Mouse (Mus musculus): Measurements from ENCODE around the gene Srp14. TPM values are rescaled to one million over a fixed set of nuclear protein-coding genes. Genes with fewer than 3 reads are reported as not detected.

Srp14 gene
- polyA plus RNA-seq, 1 experiment from 2014 or later = 339 TPM

DNA sequence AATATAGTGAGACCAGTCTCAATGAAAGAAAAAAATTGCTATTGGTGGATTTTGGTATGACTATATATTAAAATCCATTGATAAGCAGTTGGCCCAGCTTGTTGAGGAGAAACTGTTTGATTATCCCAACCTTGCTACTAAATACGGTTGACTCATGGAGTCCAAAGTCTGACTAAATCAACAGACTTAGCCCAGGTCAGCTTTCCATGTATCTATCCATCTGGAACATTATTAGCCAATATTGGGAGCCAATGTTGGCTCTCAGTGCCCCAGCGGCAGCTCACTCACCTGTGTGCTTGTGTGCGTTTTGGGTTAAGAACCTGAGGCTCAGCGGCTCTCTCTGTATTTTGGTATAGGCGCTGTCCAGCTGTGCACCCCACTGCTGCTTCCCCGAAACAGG lies 28.5 kb downstream of the Srp14 start:
- H3K4me3 ChIP-seq (replicated peaks; ENCODE audit: low read length) = no peak overlapping the region
- H3K9me3 ChIP-seq (ENCODE audit: control insufficient read depth, low read length) = no peaks in the 10 kb centered on the region
- peaks cover 10% of the 10 kb centered on the region for H3K4me1 ChIP-seq (replicated peaks; ENCODE audit: control insufficient read depth, insufficient read depth, low read length)
- 92% methylated on average over 6 of the region's 6 CpGs for WGBS
- no peak for ATAC-seq (ENCODE audit: low FRiP score)
- H3K27me3 ChIP-seq (ENCODE audit: control insufficient read depth, insufficient read depth, low read length) = no peaks in the 10 kb centered on the region
- no peak overlapping the region for H3K9ac ChIP-seq
- no peak for DNase-seq (ENCODE audit: low spot score)
- H3K36me3 ChIP-seq (replicated peaks; ENCODE audit: control insufficient read depth, insufficient read depth) = peaks cover 14% of the 10 kb centered on the region; the same call in 1 of the 2 replicates
- no peak overlapping the region for H3K4me2 ChIP-seq (replicated peaks)
- H3K27ac ChIP-seq = no peak overlapping the region

DNA sequence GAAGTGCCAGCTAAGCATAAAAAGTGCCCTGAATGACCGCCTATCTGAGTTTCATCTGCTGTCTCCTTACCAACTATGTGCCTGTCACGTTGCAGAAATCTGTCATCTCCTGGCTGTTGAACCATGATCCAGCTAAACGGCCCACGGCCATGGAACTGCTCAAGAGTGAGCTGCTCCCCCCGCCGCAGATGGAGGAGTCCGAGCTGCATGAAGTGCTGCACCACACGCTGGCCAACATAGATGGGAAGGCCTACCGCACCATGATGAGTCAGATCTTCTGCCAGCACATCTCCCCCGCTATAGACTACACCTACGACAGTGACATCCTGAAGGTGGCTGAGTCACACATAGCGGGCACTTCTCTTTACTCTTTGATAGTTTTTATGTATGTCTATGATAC lies 31.3 kb downstream of the Srp14 start:
- no peak for ATAC-seq (ENCODE audit: low FRiP score)
- no peak overlapping the region for H3K27ac ChIP-seq
- peaks cover 17% of the 10 kb centered on the region for H3K4me1 ChIP-seq (replicated peaks; ENCODE audit: control insufficient read depth, insufficient read depth, low read length)
- peaks cover 11% of the 10 kb centered on the region for H3K36me3 ChIP-seq (replicated peaks; ENCODE audit: control insufficient read depth, insufficient read depth)
- H3K4me2 ChIP-seq (replicated peaks) = no peak overlapping the region
- no peak overlapping the region for H3K9ac ChIP-seq
- 66% methylated on average over 12 of the region's 12 CpGs for WGBS
- no peaks in the 10 kb centered on the region for H3K9me3 ChIP-seq (ENCODE audit: control insufficient read depth, low read length)
- DNase-seq (ENCODE audit: low spot score) = no peak
- H3K4me3 ChIP-seq (replicated peaks; ENCODE audit: low read length) = no peak overlapping the region
- H3K27me3 ChIP-seq (ENCODE audit: control insufficient read depth, insufficient read depth, low read length) = no peaks in the 10 kb centered on the region

DNA sequence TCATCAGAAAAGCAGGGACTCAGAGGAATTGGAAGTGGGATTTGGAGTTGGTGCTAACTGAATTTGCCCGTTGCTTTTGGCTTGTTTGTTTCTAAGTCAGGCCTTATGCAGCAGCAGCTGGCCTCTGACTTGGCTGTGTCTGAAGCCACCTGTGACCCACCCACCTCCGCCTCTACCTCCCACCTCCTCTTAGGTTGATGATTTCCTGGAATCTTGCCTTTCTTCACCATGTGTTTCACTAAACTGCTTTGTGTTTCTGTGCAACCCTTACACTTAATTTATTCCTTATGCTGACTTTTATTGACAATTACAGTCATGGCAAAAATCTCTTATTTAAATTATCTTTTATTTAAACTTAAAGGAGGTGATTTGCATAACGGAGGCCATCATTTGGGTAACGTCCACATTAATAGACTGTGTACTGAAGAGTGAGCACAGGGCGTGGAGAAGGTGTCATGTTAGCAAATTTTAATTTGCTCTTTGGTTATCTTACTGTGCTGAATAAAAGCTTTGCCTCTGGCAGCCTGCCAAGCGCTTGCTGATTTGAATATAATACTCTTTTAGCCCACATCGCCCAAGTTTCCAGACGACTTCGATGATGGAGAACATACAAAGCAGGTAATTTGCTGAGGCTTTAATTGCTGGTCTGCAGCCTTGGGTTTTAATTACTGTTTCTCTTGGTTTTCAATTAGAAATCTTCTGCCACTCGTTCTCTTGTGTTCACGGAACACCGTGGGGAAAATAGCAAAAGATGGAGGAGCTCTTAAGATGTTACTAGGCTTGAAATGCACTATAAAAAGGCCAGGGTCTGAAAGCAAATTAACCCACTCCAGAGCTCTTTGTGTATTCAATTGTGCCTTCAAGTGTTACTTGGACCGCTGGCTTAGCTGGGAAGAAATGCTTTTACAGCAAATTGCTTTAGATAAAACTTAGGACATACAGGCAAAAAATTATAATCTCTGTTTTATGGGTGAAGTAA lies 33.5 kb downstream of the Srp14 start:
- H3K9ac ChIP-seq = no peak overlapping the region
- H3K4me1 ChIP-seq (replicated peaks; ENCODE audit: control insufficient read depth, insufficient read depth, low read length) = peaks cover 17% of the 10 kb centered on the region
- no peaks in the 10 kb centered on the region for H3K27me3 ChIP-seq (ENCODE audit: control insufficient read depth, insufficient read depth, low read length)
- H3K4me3 ChIP-seq (replicated peaks; ENCODE audit: low read length) = no peak overlapping the region
- ATAC-seq (ENCODE audit: low FRiP score) = peak; percentile 60; the same call in 1 of the 2 replicates
- peaks cover 17% of the 10 kb centered on the region for H3K36me3 ChIP-seq (replicated peaks; ENCODE audit: control insufficient read depth, insufficient read depth)
- 39% methylated on average over 13 of the region's 13 CpGs for WGBS
- peak overlapping the region; percentile 62 for H3K27ac ChIP-seq
- no peaks in the 10 kb centered on the region for H3K9me3 ChIP-seq (ENCODE audit: control insufficient read depth, low read length)
- H3K4me2 ChIP-seq (replicated peaks) = no peak overlapping the region
- peak; percentile 72 for DNase-seq (ENCODE audit: low spot score)

DNA sequence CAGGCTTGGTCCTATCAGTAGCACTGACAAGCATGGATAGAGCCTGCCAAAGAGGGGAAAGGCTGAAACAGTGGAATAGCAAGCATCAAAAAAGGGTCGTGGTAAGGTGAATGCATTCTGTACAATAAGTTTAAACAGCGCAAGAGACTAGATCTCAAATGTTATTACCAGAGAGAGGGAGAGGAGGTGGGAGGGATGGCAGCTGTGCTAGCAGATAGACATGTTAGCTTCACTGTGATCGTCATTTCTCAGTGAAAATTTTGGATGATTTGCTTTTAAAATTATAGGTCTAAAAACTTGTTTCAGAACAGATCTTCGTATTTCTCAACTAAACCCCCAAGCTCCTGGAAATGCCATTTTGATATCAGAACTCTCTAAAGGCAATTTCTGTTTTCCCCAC lies 36.8 kb downstream of the Srp14 start:
- WGBS = 95% methylated on average over 4 of the region's 4 CpGs
- DNase-seq (ENCODE audit: low spot score) (no peak), ATAC-seq (ENCODE audit: low FRiP score) (no peak)
- peaks cover 26% of the 10 kb centered on the region for H3K36me3 ChIP-seq (replicated peaks; ENCODE audit: control insufficient read depth, insufficient read depth)
- H3K9me3 ChIP-seq (ENCODE audit: control insufficient read depth, low read length) = no peaks in the 10 kb centered on the region
- no peaks in the 10 kb centered on the region for H3K27me3 ChIP-seq (ENCODE audit: control insufficient read depth, insufficient read depth, low read length)
- no peak overlapping the region for H3K9ac ChIP-seq
- no peak overlapping the region for H3K4me2 ChIP-seq (replicated peaks)
- H3K4me3 ChIP-seq (replicated peaks; ENCODE audit: low read length) = no peak overlapping the region
- H3K27ac ChIP-seq = no peak overlapping the region
- peaks cover 17% of the 10 kb centered on the region for H3K4me1 ChIP-seq (replicated peaks; ENCODE audit: control insufficient read depth, insufficient read depth, low read length)

DNA sequence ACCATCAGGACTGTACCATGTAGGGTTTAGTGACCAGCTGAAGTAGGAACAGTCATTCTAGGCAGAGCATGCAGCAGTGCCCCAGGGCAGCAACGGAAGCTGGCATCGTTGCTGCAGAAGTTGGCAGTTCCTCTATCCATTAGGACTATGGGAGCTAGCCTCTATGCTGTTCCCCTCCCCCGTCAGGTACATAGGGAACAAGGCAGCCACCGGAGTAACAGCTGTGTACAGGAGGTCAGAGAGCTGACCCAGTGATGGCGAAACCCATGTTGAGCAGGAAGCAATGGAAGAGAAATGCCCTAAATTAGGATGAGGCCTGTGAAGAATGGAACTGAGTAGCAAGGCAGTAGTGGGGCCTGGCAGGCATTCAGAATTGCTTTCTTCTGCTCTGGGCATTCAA lies 37.3 kb downstream of the Srp14 start:
- Histone ChIP-seq H3K36me3 (replicated peaks; ENCODE audit: control insufficient read depth, insufficient read depth) (peaks cover 26% of the 10 kb centered on the region), H3K27me3 (ENCODE audit: control insufficient read depth, insufficient read depth, low read length) (no peaks in the 10 kb centered on the region), H3K9ac (no peak overlapping the region), H3K4me3 (replicated peaks; ENCODE audit: low read length) (no peak overlapping the region), H3K4me1 (replicated peaks; ENCODE audit: control insufficient read depth, insufficient read depth, low read length) (peaks cover 17% of the 10 kb centered on the region), H3K4me2 (replicated peaks) (no peak overlapping the region), H3K9me3 (ENCODE audit: control insufficient read depth, low read length) (no peaks in the 10 kb centered on the region), H3K27ac (no peak overlapping the region)
- 68% methylated on average over 5 of the region's 5 CpGs for WGBS
- DNase-seq (ENCODE audit: low spot score) (no peak), ATAC-seq (ENCODE audit: low FRiP score) (no peak)

DNA sequence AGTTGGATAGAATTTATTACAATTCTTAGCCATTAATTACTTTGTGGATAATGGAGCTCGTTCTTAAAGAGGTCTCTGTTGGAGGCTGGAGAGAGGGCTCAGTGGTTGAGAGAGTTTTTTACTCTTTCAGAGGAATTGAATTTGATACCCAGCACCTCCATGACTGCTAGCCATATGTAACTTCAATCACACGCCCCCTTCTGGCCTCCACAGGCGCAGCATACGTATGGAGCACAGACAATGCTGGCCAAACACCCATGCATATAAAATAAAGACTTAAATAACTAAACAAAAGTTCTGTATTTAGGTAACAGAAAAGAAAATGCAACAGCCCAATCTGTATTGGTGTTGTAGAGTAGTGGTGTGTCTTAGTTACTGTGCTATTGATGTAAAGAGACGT lies 47.9 kb downstream of the Srp14 start:
- H3K9ac ChIP-seq = no peak overlapping the region
- 71% methylated on average over 5 of the region's 5 CpGs for WGBS
- no peaks in the 10 kb centered on the region for H3K9me3 ChIP-seq (ENCODE audit: control insufficient read depth, low read length)
- no peak overlapping the region for H3K4me2 ChIP-seq (replicated peaks)
- ATAC-seq (ENCODE audit: low FRiP score) = no peak
- H3K27ac ChIP-seq = no peak overlapping the region
- H3K4me3 ChIP-seq (replicated peaks; ENCODE audit: low read length) = no peak overlapping the region
- H3K4me1 ChIP-seq (replicated peaks; ENCODE audit: control insufficient read depth, insufficient read depth, low read length) = no peaks in the 10 kb centered on the region
- no peaks in the 10 kb centered on the region for H3K27me3 ChIP-seq (ENCODE audit: control insufficient read depth, insufficient read depth, low read length)
- DNase-seq (ENCODE audit: low spot score) = peak; percentile 43
- peaks cover 77% of the 10 kb centered on the region for H3K36me3 ChIP-seq (replicated peaks; ENCODE audit: control insufficient read depth, insufficient read depth)

DNA sequence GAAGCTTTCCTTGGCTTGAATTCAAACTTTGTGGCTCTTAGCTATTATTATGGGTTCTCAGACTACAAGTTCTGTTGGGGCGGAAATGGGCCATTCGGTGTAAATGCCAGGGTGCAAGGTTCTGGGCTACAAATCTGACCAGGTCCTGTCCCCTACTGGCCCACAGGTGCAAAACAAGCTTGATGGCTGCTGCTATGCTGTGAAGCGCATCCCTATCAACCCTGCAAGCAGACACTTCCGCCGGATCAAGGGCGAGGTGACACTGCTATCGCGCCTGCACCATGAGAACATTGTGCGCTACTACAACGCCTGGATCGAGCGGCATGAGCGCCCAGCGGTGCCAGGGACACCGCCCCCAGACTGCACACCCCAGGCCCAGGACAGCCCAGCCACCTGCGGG lies 48.9 kb downstream of the Srp14 start:
- ATAC-seq (ENCODE audit: low FRiP score) = no peak
- Histone ChIP-seq H3K4me1 (replicated peaks; ENCODE audit: control insufficient read depth, insufficient read depth, low read length) (no peaks in the 10 kb centered on the region), H3K36me3 (replicated peaks; ENCODE audit: control insufficient read depth, insufficient read depth) (peaks cover 71% of the 10 kb centered on the region)

DNA sequence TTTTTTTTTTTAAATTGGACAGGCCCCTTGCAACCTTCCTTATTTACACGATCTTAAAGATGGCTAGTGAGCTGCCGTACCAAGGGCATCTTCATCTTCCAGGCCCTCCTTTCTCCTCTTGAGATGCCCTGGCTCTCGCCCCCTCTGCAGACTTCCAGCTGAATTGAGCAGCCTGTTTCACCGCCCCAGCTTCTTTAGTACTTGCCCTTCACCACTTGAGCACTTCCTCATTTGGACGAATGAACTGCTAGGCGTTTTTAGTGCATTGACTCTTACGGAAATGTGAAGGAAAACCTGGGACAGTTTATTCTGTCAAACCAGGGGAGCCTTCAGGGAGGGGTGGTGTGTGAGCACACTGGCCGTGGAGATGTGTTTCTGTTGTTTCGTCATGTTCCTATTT lies 50.2 kb downstream of the Srp14 start:
- Histone ChIP-seq H3K4me3 (replicated peaks; ENCODE audit: low read length) (no peak overlapping the region), H3K27me3 (ENCODE audit: control insufficient read depth, insufficient read depth, low read length) (no peaks in the 10 kb centered on the region), H3K9me3 (ENCODE audit: control insufficient read depth, low read length) (no peaks in the 10 kb centered on the region), H3K36me3 (replicated peaks; ENCODE audit: control insufficient read depth, insufficient read depth) (peaks cover 73% of the 10 kb centered on the region), H3K4me2 (replicated peaks) (no peak overlapping the region), H3K9ac (no peak overlapping the region), H3K27ac (no peak overlapping the region), H3K4me1 (replicated peaks; ENCODE audit: control insufficient read depth, insufficient read depth, low read length) (no peaks in the 10 kb centered on the region)
- DNase-seq (ENCODE audit: low spot score) (no peak), ATAC-seq (ENCODE audit: low FRiP score) (no peak)
- WGBS = 89% methylated on average over 9 of the region's 9 CpGs

More for the DNA sequence above, 48.9 kb downstream of the Srp14 start:
- no peak overlapping the region for H3K9ac ChIP-seq
- no peak for DNase-seq (ENCODE audit: low spot score)
- no peaks in the 10 kb centered on the region for H3K27me3 ChIP-seq (ENCODE audit: control insufficient read depth, insufficient read depth, low read length)
- H3K27ac ChIP-seq = no peak overlapping the region
- 84% methylated on average over 16 of the region's 16 CpGs for WGBS
- H3K4me2 ChIP-seq (replicated peaks) = no peak overlapping the region
- no peaks in the 10 kb centered on the region for H3K9me3 ChIP-seq (ENCODE audit: control insufficient read depth, low read length)
- no peak overlapping the region for H3K4me3 ChIP-seq (replicated peaks; ENCODE audit: low read length)

DNA sequence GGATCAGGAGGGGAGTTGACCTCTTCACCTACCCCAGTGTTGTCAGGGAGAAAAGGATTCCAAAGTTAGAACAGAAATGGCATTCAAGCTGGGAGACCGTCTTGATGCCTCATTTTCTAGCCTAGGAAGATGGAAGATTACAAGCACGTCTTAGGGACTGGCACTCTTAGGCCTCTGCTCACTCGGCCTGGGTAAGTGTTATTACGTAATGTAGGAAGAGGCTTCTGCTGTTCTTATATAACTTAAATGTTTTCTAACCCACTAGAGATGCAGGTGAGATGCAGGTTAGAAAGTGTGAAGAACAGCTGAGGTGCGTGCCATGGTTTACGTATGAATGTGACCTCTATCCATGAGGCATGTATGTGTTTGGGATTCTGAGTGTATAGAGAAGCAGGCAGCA lies 51.2 kb downstream of the Srp14 start:
- Histone ChIP-seq H3K4me2 (replicated peaks) (no peak overlapping the region), H3K4me1 (replicated peaks; ENCODE audit: control insufficient read depth, insufficient read depth, low read length) (no peaks in the 10 kb centered on the region), H3K27me3 (ENCODE audit: control insufficient read depth, insufficient read depth, low read length) (no peaks in the 10 kb centered on the region), H3K36me3 (replicated peaks; ENCODE audit: control insufficient read depth, insufficient read depth) (peaks cover 63% of the 10 kb centered on the region), H3K4me3 (replicated peaks; ENCODE audit: low read length) (no peak overlapping the region), H3K9me3 (ENCODE audit: control insufficient read depth, low read length) (no peaks in the 10 kb centered on the region), H3K9ac (no peak overlapping the region), H3K27ac (no peak overlapping the region)
- DNase-seq (ENCODE audit: low spot score) (no peak), ATAC-seq (ENCODE audit: low FRiP score) (no peak)
- WGBS = 80% methylated on average over 6 of the region's 6 CpGs
